ENCODE assay signal across 26 mouse cellular contexts in the genomic region with DNA sequence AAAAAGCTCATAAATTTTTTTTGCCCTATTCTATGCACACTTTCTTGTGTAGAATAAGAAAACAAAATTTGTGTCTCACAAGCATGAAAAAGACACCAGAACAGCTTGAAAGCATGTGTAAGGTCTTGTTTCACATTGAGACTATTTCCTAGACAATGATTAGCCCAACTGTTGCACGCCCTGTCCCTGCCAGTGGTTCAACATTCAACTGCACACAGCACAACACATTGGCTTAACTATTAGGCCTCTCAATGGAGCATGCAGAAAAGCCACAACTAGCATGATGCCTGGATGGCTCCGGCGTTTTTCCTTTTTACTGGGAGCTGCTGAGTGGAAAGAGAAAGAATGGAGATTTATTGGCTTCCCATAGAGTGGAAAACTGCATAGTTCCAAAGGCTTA.
DNase-seq lines count a peak whose midpoint lies in the region; ATAC-seq and TF ChIP-seq lines count a peak whose summit lies in the region.
"Had no signal": no experiment of that assay in that cellular context is flagged by ENCODE, and none has a peak within 500 bp of the region (broad histone marks: within the 10 kb centered on the region; RNA-seq: fewer than 3 reads in every experiment).

No protein-coding gene starts in this region.

- no peak for TF ChIP-seq EP300 in stomach, postnatal 0 days (optimal IDR thresholded peaks at IDR 0.05)

- DNase-seq in midbrain, embryonic 11.5 days (ENCODE audit: low spot score, missing footprints) = peak; percentile 70
- DNase-seq in midbrain, postnatal 0 days (ENCODE audit: low spot score) = no peak
- peak; percentile 2 for DNase-seq in kidney, postnatal 14 days
- DNase-seq in stomach, postnatal 0 days (ENCODE audit: low spot score) = no peak
- DNase-seq: adrenal gland, adult 8-10 months; adrenal gland, postnatal 25 days; cerebellum, adult 11-12 months; cerebellum, adult 8-10 months; cerebellum, postnatal 10 days; cerebellum, postnatal 36 days; embryo, embryonic 11 days; gastrocnemius, postnatal 10 days; gastrocnemius, postnatal 36 days; heart, adult 2 months had no signal

- H3K9me3 ChIP-seq in intestine, embryonic 15.5 days = no peaks in the 10 kb centered on the region
- H3K9me3 ChIP-seq in intestine, embryonic 16.5 days (ENCODE audit: control insufficient read depth, low read length) = no peaks in the 10 kb centered on the region
- no peaks in the 10 kb centered on the region for H3K9me3 ChIP-seq in midbrain, embryonic 11.5 days (ENCODE audit: control insufficient read depth, low read length)
- no peaks in the 10 kb centered on the region for H3K9me3 ChIP-seq in midbrain, postnatal 0 days (ENCODE audit: low read length)
- H3K9me3 ChIP-seq in stomach, postnatal 0 days (ENCODE audit: control insufficient read depth, low read length) = no peaks in the 10 kb centered on the region
- no peaks in the 10 kb centered on the region for H3K9me3 ChIP-seq in heart, embryonic 11.5 days (replicated peaks; ENCODE audit: control insufficient read depth, low read length)
- no peaks in the 10 kb centered on the region for H3K9me3 ChIP-seq in liver, embryonic 12.5 days (replicated peaks)
- H3K9me3 ChIP-seq: embryonic facial prominence, embryonic 10.5 days; embryonic facial prominence, embryonic 13.5 days; forebrain, embryonic 12.5 days; forebrain, embryonic 15.5 days; heart, embryonic 10.5 days; hindbrain, embryonic 12.5 days had no signal

- H3K9ac ChIP-seq in intestine, embryonic 15.5 days = no peak overlapping the region
- no peak overlapping the region for H3K9ac ChIP-seq in intestine, embryonic 16.5 days (ENCODE audit: low read depth, low read length)
- H3K9ac ChIP-seq in midbrain, embryonic 11.5 days (ENCODE audit: low read length) = no peak overlapping the region
- H3K9ac ChIP-seq in midbrain, postnatal 0 days (replicated peaks; ENCODE audit: low read length, poor library complexity, severe bottlenecking) = no peak overlapping the region
- H3K9ac ChIP-seq in stomach, postnatal 0 days (ENCODE audit: low read length) = no peak overlapping the region
- no peak overlapping the region for H3K9ac ChIP-seq in heart, embryonic 11.5 days (ENCODE audit: low read depth, low read length)
- H3K9ac ChIP-seq in liver, embryonic 12.5 days = no peak overlapping the region
- H3K9ac ChIP-seq: embryonic facial prominence, embryonic 13.5 days; forebrain, embryonic 12.5 days; forebrain, embryonic 15.5 days; hindbrain, embryonic 12.5 days had no signal

- H3K4me3 ChIP-seq in intestine, embryonic 15.5 days (replicated peaks) = no peak overlapping the region
- no peak overlapping the region for H3K4me3 ChIP-seq in intestine, embryonic 16.5 days (ENCODE audit: low read length)
- no peak overlapping the region for H3K4me3 ChIP-seq in midbrain, embryonic 11.5 days (ENCODE audit: low read depth, low read length)
- H3K4me3 ChIP-seq in midbrain, postnatal 0 days (ENCODE audit: low read depth, low read length) = no peak overlapping the region
- H3K4me3 ChIP-seq in stomach, postnatal 0 days (ENCODE audit: low read depth, low read length) = no peak overlapping the region
- no peak overlapping the region for H3K4me3 ChIP-seq in heart, embryonic 11.5 days (ENCODE audit: low read depth, low read length)
- H3K4me3 ChIP-seq in liver, embryonic 12.5 days = no peak overlapping the region
- H3K4me3 ChIP-seq: embryonic facial prominence, embryonic 10.5 days; embryonic facial prominence, embryonic 13.5 days; erythroblast, embryonic 14.5 days; forebrain, embryonic 12.5 days; forebrain, embryonic 15.5 days; heart, adult 2 months; heart, embryonic 10.5 days; hindbrain, embryonic 12.5 days had no signal

- no peaks in the 10 kb centered on the region for H3K4me1 ChIP-seq in intestine, embryonic 15.5 days (replicated peaks)
- H3K4me1 ChIP-seq in intestine, embryonic 16.5 days (ENCODE audit: control insufficient read depth, insufficient read depth, low read length) = no peaks in the 10 kb centered on the region
- no peaks in the 10 kb centered on the region for H3K4me1 ChIP-seq in midbrain, embryonic 11.5 days (ENCODE audit: control insufficient read depth, insufficient read depth, low read length)
- H3K4me1 ChIP-seq in midbrain, postnatal 0 days (ENCODE audit: insufficient read depth, low read length) = no peaks in the 10 kb centered on the region
- no peaks in the 10 kb centered on the region for H3K4me1 ChIP-seq in stomach, postnatal 0 days (replicated peaks; ENCODE audit: control insufficient read depth, insufficient read depth)
- no peaks in the 10 kb centered on the region for H3K4me1 ChIP-seq in heart, embryonic 11.5 days (ENCODE audit: control insufficient read depth, insufficient read depth, low read length)
- H3K4me1 ChIP-seq in liver, embryonic 12.5 days = no peaks in the 10 kb centered on the region
- H3K4me1 ChIP-seq: embryonic facial prominence, embryonic 10.5 days; embryonic facial prominence, embryonic 13.5 days; forebrain, embryonic 12.5 days; forebrain, embryonic 15.5 days; heart, embryonic 10.5 days; hindbrain, embryonic 12.5 days had no signal

- H3K27me3 ChIP-seq in intestine, embryonic 15.5 days (replicated peaks) = no peaks in the 10 kb centered on the region
- H3K27me3 ChIP-seq in intestine, embryonic 16.5 days (replicated peaks; ENCODE audit: control insufficient read depth, insufficient read depth, low read length) = no peaks in the 10 kb centered on the region
- H3K27me3 ChIP-seq in midbrain, embryonic 11.5 days (ENCODE audit: control insufficient read depth, insufficient read depth, low read length) = no peaks in the 10 kb centered on the region
- no peaks in the 10 kb centered on the region for H3K27me3 ChIP-seq in midbrain, postnatal 0 days (ENCODE audit: insufficient read depth, low read length)
- H3K27me3 ChIP-seq in stomach, postnatal 0 days (ENCODE audit: control insufficient read depth, insufficient read depth, low read length) = no peaks in the 10 kb centered on the region
- H3K27me3 ChIP-seq in heart, embryonic 11.5 days (ENCODE audit: control insufficient read depth, insufficient read depth, low read length) = no peaks in the 10 kb centered on the region
- no peaks in the 10 kb centered on the region for H3K27me3 ChIP-seq in liver, embryonic 12.5 days (replicated peaks)
- H3K27me3 ChIP-seq: embryonic facial prominence, embryonic 13.5 days; forebrain, embryonic 12.5 days; forebrain, embryonic 15.5 days; hindbrain, embryonic 12.5 days had no signal

- H3K27ac ChIP-seq in intestine, embryonic 15.5 days = no peak overlapping the region
- no peak overlapping the region for H3K27ac ChIP-seq in intestine, embryonic 16.5 days (ENCODE audit: low read length)
- H3K27ac ChIP-seq in midbrain, embryonic 11.5 days (ENCODE audit: low read depth, low read length) = no peak overlapping the region
- no peak overlapping the region for H3K27ac ChIP-seq in midbrain, postnatal 0 days (ENCODE audit: low read depth, low read length)
- no peak overlapping the region for H3K27ac ChIP-seq in stomach, postnatal 0 days (replicated peaks)
- H3K27ac ChIP-seq in heart, embryonic 11.5 days (ENCODE audit: low read depth, low read length) = no peak overlapping the region
- H3K27ac ChIP-seq in liver, embryonic 12.5 days = no peak overlapping the region
- H3K27ac ChIP-seq: embryonic facial prominence, embryonic 10.5 days; embryonic facial prominence, embryonic 13.5 days; forebrain, embryonic 12.5 days; forebrain, embryonic 15.5 days; heart, adult 2 months; heart, embryonic 10.5 days; hindbrain, embryonic 12.5 days had no signal

- H3K36me3 ChIP-seq in intestine, embryonic 15.5 days = no peaks in the 10 kb centered on the region
- H3K36me3 ChIP-seq in intestine, embryonic 16.5 days (ENCODE audit: control insufficient read depth, insufficient read depth, low read length) = no peaks in the 10 kb centered on the region
- H3K36me3 ChIP-seq in midbrain, embryonic 11.5 days (ENCODE audit: control insufficient read depth, insufficient read depth, low read length) = no peaks in the 10 kb centered on the region
- H3K36me3 ChIP-seq in midbrain, postnatal 0 days (ENCODE audit: insufficient read depth, low read length) = no peaks in the 10 kb centered on the region
- H3K36me3 ChIP-seq in stomach, postnatal 0 days (ENCODE audit: control insufficient read depth, insufficient read depth, low read length) = no peaks in the 10 kb centered on the region
- no peaks in the 10 kb centered on the region for H3K36me3 ChIP-seq in heart, embryonic 11.5 days (ENCODE audit: control insufficient read depth, insufficient read depth, low read length)
- no peaks in the 10 kb centered on the region for H3K36me3 ChIP-seq in liver, embryonic 12.5 days
- H3K36me3 ChIP-seq: embryonic facial prominence, embryonic 10.5 days; embryonic facial prominence, embryonic 13.5 days; forebrain, embryonic 12.5 days; forebrain, embryonic 15.5 days; heart, embryonic 10.5 days; hindbrain, embryonic 12.5 days had no signal

- no peak overlapping the region for H3K4me2 ChIP-seq in intestine, embryonic 15.5 days (replicated peaks)
- H3K4me2 ChIP-seq in intestine, embryonic 16.5 days (ENCODE audit: low read depth, low read length) = no peak overlapping the region
- H3K4me2 ChIP-seq in midbrain, embryonic 11.5 days = no peak overlapping the region
- H3K4me2 ChIP-seq in midbrain, postnatal 0 days (ENCODE audit: low read depth, low read length, poor library complexity, severe bottlenecking) = no peak overlapping the region
- no peak overlapping the region for H3K4me2 ChIP-seq in stomach, postnatal 0 days (replicated peaks; ENCODE audit: low read depth)
- no peak overlapping the region for H3K4me2 ChIP-seq in heart, embryonic 11.5 days
- H3K4me2 ChIP-seq in liver, embryonic 12.5 days = no peak overlapping the region
- H3K4me2 ChIP-seq: embryonic facial prominence, embryonic 13.5 days; forebrain, embryonic 12.5 days; forebrain, embryonic 15.5 days; hindbrain, embryonic 12.5 days had no signal

- WGBS in intestine, embryonic 15.5 days = 75% methylated on average over 3 of the region's 3 CpGs
- WGBS in intestine, embryonic 16.5 days = 76% methylated on average over 3 of the region's 3 CpGs
- 67% methylated on average over 3 of the region's 3 CpGs for WGBS in midbrain, embryonic 11.5 days
- 56% methylated on average over 3 of the region's 3 CpGs for WGBS in midbrain, postnatal 0 days
- 80% methylated on average over 3 of the region's 3 CpGs for WGBS in stomach, postnatal 0 days
- 79% methylated on average over 3 of the region's 3 CpGs for WGBS in heart, embryonic 11.5 days (ENCODE audit: insufficient replicate concordance)
- 62% methylated on average over 3 of the region's 3 CpGs for WGBS in liver, embryonic 12.5 days (ENCODE audit: insufficient replicate concordance)

- ATAC-seq in intestine, embryonic 15.5 days = 0 out of 2 replicates have a peak, but pooled peaks have one; percentile 55
- no peak for ATAC-seq in intestine, embryonic 16.5 days
- ATAC-seq in midbrain, embryonic 11.5 days (ENCODE audit: low FRiP score) = no peak
- no peak for ATAC-seq in midbrain, postnatal 0 days (ENCODE audit: low FRiP score)
- no peak for ATAC-seq in stomach, postnatal 0 days (ENCODE audit: low FRiP score, low TSS enrichment)
- no peak for ATAC-seq in heart, embryonic 11.5 days (replicated peaks; ENCODE audit: insufficient number of reproducible peaks, low FRiP score, low TSS enrichment)
- no peak for ATAC-seq in liver, embryonic 12.5 days
- ATAC-seq: activated CD4-positive, CD25-positive, alpha-beta regulatory T cell, adult 4 months; forebrain, embryonic 15.5 days had no signal

- TF ChIP-seq CTCF in midbrain, postnatal 0 days (IDR thresholded peaks at IDR 0.05) = no peak
- no peak for TF ChIP-seq CTCF in stomach, postnatal 0 days (IDR thresholded peaks at IDR 0.05; ENCODE audit: low read depth)

Comparison
In these comparisons a context has a peak if more than half of its experiments do, and no peak if none do; other contexts are left out.
1. DNase-seq: peak in midbrain, embryonic 11.5 days (single experiment) and kidney, postnatal 14 days (single experiment); none in midbrain, postnatal 0 days (single experiment) and stomach, postnatal 0 days (single experiment).